Mouse (Mus musculus) embryo, embryonic 9.5 days (tissue): ENCODE data around the gene Cacna2d1.

Experiments used
- DNase-seq: peaks from one replicate; pipeline ENCODE4 v3.0.0-alpha.2; 2017; ENCODE audit errors: extremely low spot score

Gene Cacna2d1

DNA sequence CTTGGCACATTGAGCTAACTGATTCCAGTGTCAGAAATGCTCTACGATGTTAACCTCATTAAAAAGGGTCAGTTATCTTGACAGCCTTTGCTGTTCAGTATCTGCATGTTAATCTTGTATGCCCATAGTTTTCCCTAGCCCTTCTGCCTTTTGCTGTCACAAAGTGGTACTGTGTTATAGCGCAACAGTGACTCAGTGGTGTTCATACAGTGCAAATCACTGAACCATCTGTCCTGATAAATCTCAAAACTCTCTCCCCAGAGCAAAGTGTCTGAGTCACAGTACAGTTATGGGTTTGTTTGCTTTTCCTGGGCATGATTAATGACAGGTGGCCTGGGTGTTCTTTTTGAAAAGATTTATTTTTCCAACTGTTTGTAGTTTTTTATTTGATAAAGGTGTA lies 122.3 kb downstream of the Cacna2d1 start:
- no peak for DNase-seq

GRCm38 (mm10) chr5:16062773-16063172 lies 128.3 kb downstream of the Cacna2d1 start:
- no peak for DNase-seq

DNA sequence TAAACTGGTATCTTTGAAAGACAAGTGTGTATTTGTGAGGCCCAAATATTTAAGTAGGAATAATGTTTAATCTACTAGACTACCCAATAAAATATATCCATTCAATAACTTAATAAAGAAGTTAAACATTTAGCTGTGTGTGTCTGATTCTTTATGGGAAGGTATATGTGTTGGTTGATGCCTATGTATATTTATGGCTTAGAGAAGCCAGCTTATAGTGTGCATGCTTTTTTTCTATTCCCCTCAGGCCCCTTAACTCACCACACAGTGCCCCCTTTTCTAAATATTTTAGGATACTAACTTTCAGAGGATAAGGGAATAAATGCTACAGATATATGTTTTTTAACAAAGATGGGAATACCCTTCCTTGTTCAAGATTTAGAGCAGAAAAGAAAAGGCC lies 128.8 kb downstream of the Cacna2d1 start:
- no peak for DNase-seq

DNA sequence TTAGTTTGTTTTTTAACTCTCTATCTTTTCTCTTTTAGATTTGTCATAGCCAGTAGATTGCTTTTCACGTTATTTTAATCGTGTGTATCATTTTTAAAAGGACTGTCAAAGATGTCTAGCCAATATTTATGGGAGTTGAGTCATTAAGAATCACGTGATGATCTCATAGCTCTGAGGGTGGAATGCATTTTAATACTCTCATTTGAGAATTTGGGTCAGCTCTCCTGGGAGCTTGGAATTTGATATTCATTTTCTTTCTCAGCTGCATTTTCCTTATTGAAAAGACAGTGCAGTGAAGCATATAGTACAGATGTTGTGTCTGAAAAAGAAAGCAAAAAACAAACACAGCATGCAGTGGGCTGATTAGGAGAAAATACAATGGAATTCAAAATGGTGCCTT lies 129.5 kb downstream of the Cacna2d1 start:
- no peak for DNase-seq

- no peak for DNase-seq
Observed at GRCm38 (mm10) chr5:16065816-16066215, 131.3 kb downstream of the Cacna2d1 start.

- no peak for DNase-seq
Observed at GRCm38 (mm10) chr5:16082253-16082652, 147.8 kb downstream of the Cacna2d1 start.

GRCm38 (mm10) chr5:16086979-16087902 lies 152.8 kb downstream of the Cacna2d1 start:
- no peak for DNase-seq

GRCm38 (mm10) chr5:16087995-16088394 lies 153.5 kb downstream of the Cacna2d1 start:
- no peak for DNase-seq

DNA sequence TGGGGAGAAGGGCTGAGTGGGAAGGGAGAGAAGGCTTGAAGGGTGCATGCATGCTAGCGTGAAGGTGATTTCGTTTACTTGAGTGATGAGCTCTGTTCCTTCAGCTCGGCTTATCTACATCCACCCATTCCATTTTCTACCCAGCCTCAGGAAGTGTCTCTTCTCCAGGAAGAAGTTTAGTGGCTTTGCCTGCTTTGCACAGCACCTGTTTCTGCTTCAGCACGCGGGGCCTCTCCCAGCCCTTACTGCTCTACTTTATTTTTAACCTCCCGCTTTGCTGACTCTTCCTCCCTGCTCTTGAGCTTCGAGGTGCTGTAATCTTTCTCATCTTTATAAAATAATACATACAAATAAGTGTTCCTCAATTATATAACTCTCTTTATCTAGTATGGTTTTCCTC lies 158.0 kb downstream of the Cacna2d1 start:
- DNase-seq: no peak

GRCm38 (mm10) chr5:16093071-16093693 lies 158.7 kb downstream of the Cacna2d1 start:
- DNase-seq: no peak

GRCm38 (mm10) chr5:16095345-16095744 lies 160.9 kb downstream of the Cacna2d1 start:
- DNase-seq: no peak

- no peak for DNase-seq
Observed at GRCm38 (mm10) chr5:16098766-16099165, 164.3 kb downstream of the Cacna2d1 start.

DNA sequence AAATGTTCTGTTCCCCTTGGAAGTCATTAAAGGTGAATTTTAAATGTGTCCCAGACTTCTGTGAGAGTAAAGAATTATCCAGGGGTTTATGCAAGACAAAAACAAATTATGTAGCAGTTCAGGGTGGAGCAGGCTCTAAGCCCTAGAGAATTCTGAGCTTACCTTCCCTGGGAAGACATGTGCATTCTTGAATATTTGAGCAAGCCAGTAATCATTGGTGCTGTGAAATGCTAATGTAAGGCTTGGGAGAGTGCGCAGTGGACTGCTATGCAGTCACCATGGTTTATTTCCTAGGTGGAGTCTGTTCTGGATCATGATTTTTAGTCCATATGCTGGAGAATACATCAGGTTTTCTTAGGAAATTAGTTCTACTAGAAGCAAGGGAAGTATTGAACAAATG lies 167.3 kb downstream of the Cacna2d1 start:
- no peak for DNase-seq

GRCm38 (mm10) chr5:16105701-16106100 lies 171.2 kb downstream of the Cacna2d1 start:
- no peak for DNase-seq

DNA sequence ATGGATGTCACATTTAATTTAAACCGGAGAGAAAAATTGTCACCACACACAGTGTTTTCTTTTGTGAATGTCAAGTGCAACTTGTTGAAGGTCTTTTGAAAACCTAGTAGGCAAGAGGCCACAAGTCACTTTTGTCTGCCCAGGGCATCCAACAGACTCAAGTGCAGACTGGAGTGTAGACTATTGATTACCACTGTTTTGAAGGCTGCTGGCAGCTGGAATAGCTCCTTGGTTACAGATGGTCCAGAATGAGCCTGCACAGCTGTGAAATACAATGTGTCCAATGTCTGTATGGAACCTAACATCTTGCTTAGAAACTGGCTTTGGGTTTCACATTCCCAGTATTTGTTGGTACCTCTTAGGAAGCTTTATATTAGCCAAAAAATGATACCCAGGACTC lies 176.2 kb downstream of the Cacna2d1 start:
- no peak for DNase-seq

- DNase-seq: no peak
Observed at GRCm38 (mm10) chr5:16113879-16114278, 179.4 kb downstream of the Cacna2d1 start.

- DNase-seq: no peak
Observed at GRCm38 (mm10) chr5:16121334-16121733, 186.8 kb downstream of the Cacna2d1 start.

DNA sequence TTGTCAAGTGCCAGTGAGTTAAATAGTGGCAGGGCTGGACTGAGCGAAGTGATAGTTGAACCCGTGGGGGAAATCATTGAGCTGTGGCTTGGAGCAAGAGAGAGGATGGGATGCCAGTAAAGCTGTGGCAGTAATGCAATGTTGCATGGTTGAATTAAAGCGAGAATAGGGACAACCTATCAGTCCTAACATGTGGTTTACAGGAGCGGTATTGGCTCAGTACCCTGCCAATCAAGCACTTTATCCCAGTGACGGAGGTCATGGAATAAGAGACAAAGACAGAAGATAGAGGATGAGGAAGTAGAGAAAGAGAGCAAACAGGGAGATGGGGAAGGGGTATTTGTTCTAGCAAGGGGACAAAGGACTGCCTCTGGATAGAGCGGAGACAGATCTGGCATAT lies 187.6 kb downstream of the Cacna2d1 start:
- DNase-seq: no peak

GRCm38 (mm10) chr5:16134286-16135094 lies 200.0 kb downstream of the Cacna2d1 start:
- no peak for DNase-seq

DNA sequence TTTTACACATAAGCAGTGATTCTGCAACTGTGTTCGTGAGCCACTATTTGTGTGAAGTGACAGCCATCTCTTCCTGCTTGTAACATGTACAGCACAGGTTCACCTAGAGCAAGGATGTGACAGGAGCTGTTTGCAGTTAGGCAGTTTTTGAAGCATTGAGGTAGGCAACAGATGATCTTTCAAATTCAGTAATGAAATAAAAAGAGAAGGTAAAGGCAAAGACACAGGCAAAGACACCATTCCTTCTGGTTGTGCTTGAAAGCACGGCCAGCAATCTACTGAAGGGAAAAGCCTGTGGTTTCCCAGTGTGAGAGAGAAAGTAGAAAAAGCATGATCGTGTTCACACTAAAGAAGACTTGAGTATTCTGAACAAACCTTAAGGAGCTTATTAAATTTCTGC lies 201.5 kb downstream of the Cacna2d1 start:
- no peak for DNase-seq

DNA sequence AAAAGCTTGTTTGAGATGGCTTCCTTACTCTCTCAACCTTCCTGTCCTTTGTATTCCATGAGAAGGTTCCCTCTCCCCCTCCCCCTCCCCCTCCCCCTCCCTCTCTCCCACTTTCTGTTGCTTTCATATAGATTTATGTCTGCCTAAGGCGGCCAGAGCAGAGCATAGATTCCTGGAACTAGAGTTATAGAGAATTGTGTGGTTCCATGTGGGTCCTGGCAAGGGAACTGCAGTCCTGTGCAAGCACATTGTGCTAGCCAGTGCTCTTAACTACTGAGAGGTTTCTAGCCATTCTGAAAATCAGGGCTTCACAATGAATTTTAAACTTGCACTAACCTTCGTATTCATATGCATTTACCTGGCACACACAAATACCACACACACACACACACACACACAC lies 202.3 kb downstream of the Cacna2d1 start:
- no peak for DNase-seq

DNA sequence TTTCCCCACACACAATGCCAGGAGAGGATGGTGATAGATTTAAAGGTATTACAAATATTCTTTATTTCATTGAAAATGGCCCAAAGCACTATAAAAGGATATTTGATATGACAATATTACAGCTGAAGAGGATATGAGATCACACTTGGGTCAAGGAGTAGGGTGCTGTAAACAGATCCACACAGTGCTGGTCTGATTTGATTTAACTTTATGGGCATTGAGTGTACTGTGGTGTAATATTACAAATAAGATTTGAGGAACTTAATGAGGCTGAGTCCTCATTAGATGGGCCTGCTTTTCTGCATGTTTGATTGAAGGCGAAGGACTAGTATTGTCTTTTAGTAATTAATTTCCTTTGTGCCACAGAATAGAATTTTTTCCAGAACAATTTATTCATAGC lies 212.1 kb downstream of the Cacna2d1 start:
- no peak for DNase-seq
